Mouse (Mus musculus): ENCODE measurements around the gene Fndc10. TPM values are rescaled to one million over a fixed set of nuclear protein-coding genes. Genes with fewer than 3 reads are reported as not detected.
"Not testable (repeated sequence)": the region's sequence is repeated elsewhere in the genome, so short reads cannot be mapped to it uniquely, and the experiment has no call there.

The Fndc10 gene
- 0.86 and 1.4 TPM in 2 replicates for polyA plus RNA-seq (2014; fragmentation: Nextera tagmentation; extraction: Ambion mirVana)

DNA sequence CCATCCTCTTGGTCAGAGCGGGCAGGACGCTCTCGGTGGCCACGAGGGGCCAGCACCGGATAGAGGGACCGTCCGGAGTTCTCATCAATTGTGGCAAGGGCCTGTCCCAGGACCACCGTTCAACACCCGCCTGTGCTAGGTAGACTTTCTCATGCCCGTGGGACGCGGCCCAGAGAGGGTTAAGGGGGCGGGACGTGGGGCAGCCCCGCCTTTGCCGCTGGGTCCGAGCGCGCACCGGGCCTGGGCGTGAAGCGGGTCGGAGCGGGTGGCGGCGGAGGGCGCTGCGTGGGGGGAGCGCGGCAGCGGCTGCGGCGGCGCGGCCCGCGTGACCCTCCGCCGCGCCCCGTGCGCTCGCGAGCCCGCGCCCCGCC lies at the start of gene Fndc10:
Fndc10 (plus strand) TSS at position 232 of the 371 bp plus-strand sequence.
- WGBS: 1% methylated on average over 45 of the region's 47 CpGs
- Histone ChIP-seq H3K9ac (ENCODE audit: low read depth, low read length) (peak within 1 kb of the TSS; percentile 55), H3K9me3 (ENCODE audit: control insufficient read depth, low read length) (no peaks in the 10 kb centered on the region), H3K27ac (ENCODE audit: low read depth, low read length) (no peak within 1 kb of the TSS), H3K36me3 (ENCODE audit: control insufficient read depth, insufficient read depth, low read length) (no peaks in the 10 kb centered on the region), H3K4me3 (ENCODE audit: low read depth, low read length) (peak within 1 kb of the TSS; percentile 60), H3K4me1 (replicated peaks; ENCODE audit: control insufficient read depth, insufficient read depth, low read length) (0 out of 2 replicates have a peak, but pooled peaks cover 2% of the 10 kb centered on the region), H3K27me3 (replicated peaks; ENCODE audit: control insufficient read depth, insufficient read depth, low read length) (peaks cover 45% of the 10 kb centered on the region), H3K4me2 (peak within 1 kb of the TSS; percentile 93)
- ATAC-seq (replicated peaks; ENCODE audit: low FRiP score) (peak; percentile 44; the same call in 1 of the 2 replicates), DNase-seq (ENCODE audit: low spot score) (peak; percentile 50)

DNA sequence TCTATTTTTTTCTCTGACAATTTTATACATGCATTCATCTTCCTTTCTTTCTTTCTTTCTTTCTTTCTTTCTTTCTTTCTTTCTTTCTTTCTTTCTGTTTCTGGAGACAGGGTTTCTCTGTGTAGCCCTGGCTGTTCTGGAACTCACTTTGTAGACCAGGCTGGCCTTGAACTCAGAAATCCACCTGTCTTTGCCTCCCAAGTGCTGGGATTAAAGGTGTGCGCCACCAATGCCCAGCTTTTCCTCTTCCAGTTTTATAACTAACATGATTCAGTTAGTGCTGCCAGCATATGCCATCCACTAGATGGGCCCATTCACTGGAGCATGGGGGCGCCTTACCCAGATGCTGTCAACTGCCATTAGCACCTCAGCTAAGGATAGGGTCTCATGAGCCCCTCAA lies 48.8 kb upstream of the Fndc10 start, which contains the start of gene Gm10563:
Gm10563 (minus strand) TSS at position 101 of the 400 bp plus-strand sequence.
- not testable (repeated sequence) for ATAC-seq (replicated peaks; ENCODE audit: low FRiP score)

DNA sequence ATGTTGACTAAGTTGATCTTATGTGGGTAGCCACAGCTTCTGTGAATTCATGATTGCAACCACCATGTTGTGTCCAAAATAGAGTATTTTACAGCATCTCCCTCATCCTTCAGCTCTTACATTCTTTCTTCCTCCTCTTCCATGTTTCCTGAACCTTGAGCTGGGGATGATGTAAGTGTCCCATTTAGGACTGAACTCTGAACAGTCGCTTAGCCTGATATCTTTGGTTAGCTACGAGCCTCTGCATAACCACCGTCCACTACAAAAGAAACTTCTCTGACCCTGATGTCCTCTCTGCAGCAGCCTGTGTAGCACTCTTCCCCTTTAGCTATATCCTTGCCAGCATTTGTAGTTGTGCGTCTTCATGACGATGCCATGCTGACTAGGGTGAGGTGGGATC lies 48.4 kb upstream of the Fndc10 start:
- no peak overlapping the region for H3K4me3 ChIP-seq (ENCODE audit: low read depth, low read length)

More for the DNA sequence above, 48.8 kb upstream of the Fndc10 start, which contains the start of gene Gm10563:
- H3K9me3 ChIP-seq (ENCODE audit: control insufficient read depth, low read length); H3K27ac ChIP-seq (ENCODE audit: low read depth, low read length); H3K27me3 ChIP-seq (replicated peaks; ENCODE audit: control insufficient read depth, insufficient read depth, low read length); H3K9ac ChIP-seq (ENCODE audit: low read depth, low read length); H3K4me1 ChIP-seq (replicated peaks; ENCODE audit: control insufficient read depth, insufficient read depth, low read length); H3K4me2 ChIP-seq; DNase-seq (ENCODE audit: low spot score); H3K4me3 ChIP-seq (ENCODE audit: low read depth, low read length): not testable (repeated sequence)
- peaks cover 62% of the 10 kb centered on the region for H3K36me3 ChIP-seq (ENCODE audit: control insufficient read depth, insufficient read depth, low read length)
- WGBS: 91% methylated on average over 2 of the region's 2 CpGs

DNA sequence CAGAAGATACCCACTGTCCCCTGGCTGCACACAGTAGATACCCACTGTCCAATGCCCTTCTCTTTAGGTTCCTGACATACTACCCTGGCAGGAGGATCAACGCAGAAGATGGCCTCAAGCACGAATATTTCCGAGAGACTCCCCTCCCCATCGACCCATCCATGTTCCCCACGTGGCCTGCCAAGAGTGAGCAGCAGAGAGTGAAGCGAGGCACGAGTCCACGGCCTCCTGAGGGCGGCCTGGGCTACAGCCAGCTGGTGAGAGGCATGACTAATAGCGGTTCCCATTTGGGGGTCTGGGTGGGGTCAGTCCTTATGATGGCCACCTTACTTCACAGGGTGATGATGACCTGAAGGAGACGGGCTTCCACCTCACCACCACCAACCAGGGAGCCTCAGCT lies 44.8 kb upstream of the Fndc10 start:
- Histone ChIP-seq H3K27ac (ENCODE audit: low read depth, low read length) (no peak overlapping the region), H3K4me2 (no peak overlapping the region), H3K4me1 (replicated peaks; ENCODE audit: control insufficient read depth, insufficient read depth, low read length) (peaks cover 23% of the 10 kb centered on the region), H3K9ac (ENCODE audit: low read depth, low read length) (no peak overlapping the region), H3K9me3 (ENCODE audit: control insufficient read depth, low read length) (no peaks in the 10 kb centered on the region), H3K27me3 (replicated peaks; ENCODE audit: control insufficient read depth, insufficient read depth, low read length) (peaks cover 32% of the 10 kb centered on the region), H3K4me3 (ENCODE audit: low read depth, low read length) (no peak overlapping the region), H3K36me3 (ENCODE audit: control insufficient read depth, insufficient read depth, low read length) (peaks cover 35% of the 10 kb centered on the region)
- ATAC-seq (replicated peaks; ENCODE audit: low FRiP score) (no peak), DNase-seq (ENCODE audit: low spot score) (no peak)
- 89% methylated on average over 11 of the region's 11 CpGs for WGBS

More for the DNA sequence above, 48.4 kb upstream of the Fndc10 start:
- no peak for DNase-seq (ENCODE audit: low spot score)
- Histone ChIP-seq H3K27me3 (replicated peaks; ENCODE audit: control insufficient read depth, insufficient read depth, low read length) (no peaks in the 10 kb centered on the region), H3K4me1 (replicated peaks; ENCODE audit: control insufficient read depth, insufficient read depth, low read length) (no peaks in the 10 kb centered on the region), H3K9me3 (ENCODE audit: control insufficient read depth, low read length) (no peaks in the 10 kb centered on the region), H3K4me2 (no peak overlapping the region), H3K36me3 (ENCODE audit: control insufficient read depth, insufficient read depth, low read length) (peaks cover 62% of the 10 kb centered on the region), H3K27ac (ENCODE audit: low read depth, low read length) (no peak overlapping the region), H3K9ac (ENCODE audit: low read depth, low read length) (no peak overlapping the region)
- no peak for ATAC-seq (replicated peaks; ENCODE audit: low FRiP score)
- WGBS: 91% methylated on average over 5 of the region's 5 CpGs

DNA sequence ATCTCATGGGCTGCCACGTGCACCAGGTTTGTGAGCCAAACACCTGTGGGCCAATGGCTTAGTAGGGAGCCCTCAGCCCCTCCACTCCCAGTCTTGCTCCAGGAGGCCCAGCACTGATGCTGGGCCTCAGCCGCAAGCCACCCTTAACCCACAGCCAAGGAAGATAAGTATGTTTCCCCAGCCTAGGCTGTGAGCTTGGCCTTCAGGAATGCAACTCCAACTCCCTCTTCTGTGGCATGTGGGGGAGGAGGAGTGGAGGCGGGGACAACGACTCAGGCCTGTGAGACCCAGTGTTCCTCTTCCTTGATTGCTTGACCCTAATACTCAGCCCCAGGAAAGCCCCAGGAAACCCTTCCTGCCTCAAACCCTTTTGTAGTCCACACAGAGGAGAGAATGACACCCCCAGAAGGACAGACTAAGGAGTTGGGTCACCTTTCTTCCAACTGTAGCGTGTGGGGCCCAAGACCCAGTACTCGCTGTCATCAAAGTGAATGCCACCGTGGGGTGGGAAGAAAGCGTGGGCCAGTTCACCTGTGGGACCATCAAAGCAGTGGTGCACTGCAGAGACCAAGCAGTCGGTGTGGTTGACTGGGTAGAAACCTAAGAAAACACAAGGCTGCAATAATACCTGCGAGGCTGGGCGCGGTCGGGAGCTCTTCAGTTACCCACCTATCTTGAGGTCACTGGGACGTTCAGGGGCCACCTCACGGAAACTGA lies 42.4 kb upstream of the Fndc10 start:
- peaks cover 29% of the 10 kb centered on the region for H3K4me1 ChIP-seq (replicated peaks; ENCODE audit: control insufficient read depth, insufficient read depth, low read length)
- peaks cover 35% of the 10 kb centered on the region for H3K36me3 ChIP-seq (ENCODE audit: control insufficient read depth, insufficient read depth, low read length)
- 0 out of 2 replicates have a peak overlapping the region, but pooled peaks have one; percentile 34 for H3K27ac ChIP-seq (ENCODE audit: low read depth, low read length)
- no peaks in the 10 kb centered on the region for H3K9me3 ChIP-seq (ENCODE audit: control insufficient read depth, low read length)
- no peak overlapping the region for H3K9ac ChIP-seq (ENCODE audit: low read depth, low read length)
- DNase-seq (ENCODE audit: low spot score): no peak
- H3K4me3 ChIP-seq (ENCODE audit: low read depth, low read length): peak overlapping the region; percentile 48; the same call in 1 of the 2 replicates
- 51% methylated on average over 15 of the region's 15 CpGs for WGBS
- H3K4me2 ChIP-seq: peak overlapping the region; percentile 80
- peaks cover 47% of the 10 kb centered on the region for H3K27me3 ChIP-seq (replicated peaks; ENCODE audit: control insufficient read depth, insufficient read depth, low read length)
- ATAC-seq (replicated peaks; ENCODE audit: low FRiP score): no peak

DNA sequence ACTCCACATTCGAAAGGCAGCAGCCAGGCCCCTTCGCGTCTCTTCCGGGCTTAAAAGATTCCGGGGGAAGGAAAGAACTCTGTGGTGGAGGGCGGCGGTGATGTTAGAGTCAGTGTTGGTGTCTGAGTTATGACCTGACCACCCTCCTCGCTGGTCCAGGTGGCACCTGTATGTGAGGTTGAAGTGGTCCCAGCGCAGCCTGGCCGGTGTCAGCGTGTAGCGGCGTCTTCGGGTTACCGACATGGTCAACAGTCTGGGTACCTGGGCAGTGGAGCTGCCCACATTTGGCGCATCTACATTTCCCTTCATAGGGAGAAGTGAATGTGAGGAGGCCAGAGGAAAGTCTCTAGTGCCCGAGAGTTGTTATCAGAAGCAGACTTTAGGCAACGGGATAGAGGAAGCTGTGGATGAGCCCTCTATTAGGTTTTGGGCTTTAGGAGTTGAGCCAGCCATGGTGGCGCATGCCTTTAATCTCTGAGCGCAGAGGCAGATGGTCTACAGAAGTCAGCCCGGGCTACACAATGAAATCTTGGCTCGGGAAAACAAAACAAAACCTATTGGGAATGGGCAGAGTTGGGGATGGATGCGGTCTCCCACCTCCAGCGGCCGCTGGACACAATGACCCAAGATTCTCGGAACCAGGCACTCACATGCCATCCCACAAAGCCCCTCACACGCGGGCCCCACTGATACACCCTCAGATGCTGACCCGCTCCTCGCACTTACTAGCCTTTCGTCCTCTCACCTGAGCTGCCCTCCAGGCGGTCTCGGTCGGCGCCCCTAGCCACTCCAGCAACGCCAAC lies 41.7 kb upstream of the Fndc10 start:
- Histone ChIP-seq H3K4me2 (peak overlapping the region; percentile 80), H3K36me3 (ENCODE audit: control insufficient read depth, insufficient read depth, low read length) (peaks cover 31% of the 10 kb centered on the region), H3K4me1 (replicated peaks; ENCODE audit: control insufficient read depth, insufficient read depth, low read length) (peaks cover 29% of the 10 kb centered on the region), H3K9me3 (ENCODE audit: control insufficient read depth, low read length) (no peaks in the 10 kb centered on the region), H3K27ac (ENCODE audit: low read depth, low read length) (no peak overlapping the region), H3K9ac (ENCODE audit: low read depth, low read length) (0 out of 2 replicates have a peak overlapping the region, but pooled peaks have one; percentile 42), H3K4me3 (ENCODE audit: low read depth, low read length) (peak overlapping the region; percentile 48), H3K27me3 (replicated peaks; ENCODE audit: control insufficient read depth, insufficient read depth, low read length) (peaks cover 47% of the 10 kb centered on the region)
- no peak for DNase-seq (ENCODE audit: low spot score)
- 21% methylated on average over 36 of the region's 36 CpGs for WGBS
- no peak for ATAC-seq (replicated peaks; ENCODE audit: low FRiP score)

DNA sequence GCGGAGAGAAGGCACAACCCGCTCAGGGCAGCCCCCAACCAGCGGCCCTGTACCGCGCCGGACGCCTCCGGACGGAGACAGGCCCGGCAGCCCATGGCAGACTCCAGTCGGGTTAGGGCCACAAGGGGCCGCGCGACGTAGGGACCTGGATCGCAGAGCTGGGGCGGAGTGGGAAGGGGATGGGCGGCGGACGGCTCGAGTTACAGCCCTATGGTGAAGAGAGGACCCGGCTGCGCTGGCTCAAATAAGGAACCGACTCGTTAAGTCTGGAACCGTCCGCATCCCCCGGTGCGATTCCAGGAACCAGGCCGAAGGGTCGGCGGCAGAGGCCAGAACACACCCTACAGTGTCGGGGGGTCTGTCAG lies 41.1 kb upstream of the Fndc10 start, which contains the start of gene Mmp23:
Mmp23 (minus strand) TSS at position 299 of the 365 bp plus-strand sequence.
- WGBS: 2% methylated on average over 33 of the region's 33 CpGs
- Histone ChIP-seq H3K4me1 (replicated peaks; ENCODE audit: control insufficient read depth, insufficient read depth, low read length) (peaks cover 29% of the 10 kb centered on the region), H3K4me3 (ENCODE audit: low read depth, low read length) (peak within 1 kb of the TSS; percentile 48), H3K9me3 (ENCODE audit: control insufficient read depth, low read length) (no peaks in the 10 kb centered on the region), H3K27ac (ENCODE audit: low read depth, low read length) (no peak within 1 kb of the TSS), H3K36me3 (ENCODE audit: control insufficient read depth, insufficient read depth, low read length) (peaks cover 28% of the 10 kb centered on the region), H3K4me2 (peak within 1 kb of the TSS; percentile 80), H3K27me3 (replicated peaks; ENCODE audit: control insufficient read depth, insufficient read depth, low read length) (peaks cover 47% of the 10 kb centered on the region), H3K9ac (ENCODE audit: low read depth, low read length) (peak within 1 kb of the TSS; percentile 42; the same call in 1 of the 2 replicates)
- no peak for DNase-seq (ENCODE audit: low spot score)
- peak; percentile 25 for ATAC-seq (replicated peaks; ENCODE audit: low FRiP score)

DNA sequence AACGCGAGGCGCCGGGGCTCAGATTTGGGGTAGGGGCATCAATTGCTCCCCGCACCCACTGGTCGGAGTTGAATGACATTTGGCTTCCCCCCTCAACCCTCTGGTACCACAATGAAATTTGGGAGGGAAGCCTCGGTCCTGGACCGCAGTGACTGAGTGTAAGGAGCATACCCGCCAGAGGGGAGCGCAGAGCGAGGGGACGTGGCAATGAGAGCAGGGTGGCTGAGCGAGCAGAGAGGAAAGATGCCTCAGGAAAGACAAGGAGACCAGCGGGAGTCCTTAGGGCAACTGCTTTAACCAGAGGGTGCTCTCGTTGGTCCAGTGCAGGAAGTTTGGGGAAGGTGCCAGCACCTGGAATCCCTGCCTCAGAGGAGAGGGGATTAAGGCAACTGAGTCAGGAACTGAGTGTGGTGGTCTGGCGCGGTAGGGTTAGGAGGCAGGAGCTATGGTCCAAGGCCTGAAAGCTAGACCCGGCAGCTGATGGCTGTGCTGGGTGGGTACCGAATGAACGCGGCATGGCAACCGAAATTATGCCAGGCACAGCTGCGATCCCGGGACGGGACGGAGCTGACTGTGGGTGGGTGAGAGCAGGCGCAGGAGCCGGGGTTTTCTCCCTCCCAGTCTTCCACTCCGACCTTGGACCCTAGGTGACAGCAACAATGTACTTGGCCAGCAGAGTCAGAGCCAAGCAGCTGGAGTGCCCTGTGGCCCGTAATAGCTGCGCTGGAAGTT lies 40.5 kb upstream of the Fndc10 start:
- DNase-seq (ENCODE audit: low spot score) (peak; percentile 63), ATAC-seq (replicated peaks; ENCODE audit: low FRiP score) (no peak)
- peaks cover 22% of the 10 kb centered on the region for H3K36me3 ChIP-seq (ENCODE audit: control insufficient read depth, insufficient read depth, low read length)
- WGBS: 4% methylated on average over 31 of the region's 31 CpGs
- H3K4me2 ChIP-seq: peak overlapping the region; percentile 80
- no peaks in the 10 kb centered on the region for H3K9me3 ChIP-seq (ENCODE audit: control insufficient read depth, low read length)
- peaks cover 47% of the 10 kb centered on the region for H3K27me3 ChIP-seq (replicated peaks; ENCODE audit: control insufficient read depth, insufficient read depth, low read length)
- H3K9ac ChIP-seq (ENCODE audit: low read depth, low read length): no peak overlapping the region; the same call in 1 of the 2 replicates
- H3K4me1 ChIP-seq (replicated peaks; ENCODE audit: control insufficient read depth, insufficient read depth, low read length): peaks cover 29% of the 10 kb centered on the region
- H3K27ac ChIP-seq (ENCODE audit: low read depth, low read length): no peak overlapping the region
- peak overlapping the region; percentile 48 for H3K4me3 ChIP-seq (ENCODE audit: low read depth, low read length)
